In the genomic region with DNA sequence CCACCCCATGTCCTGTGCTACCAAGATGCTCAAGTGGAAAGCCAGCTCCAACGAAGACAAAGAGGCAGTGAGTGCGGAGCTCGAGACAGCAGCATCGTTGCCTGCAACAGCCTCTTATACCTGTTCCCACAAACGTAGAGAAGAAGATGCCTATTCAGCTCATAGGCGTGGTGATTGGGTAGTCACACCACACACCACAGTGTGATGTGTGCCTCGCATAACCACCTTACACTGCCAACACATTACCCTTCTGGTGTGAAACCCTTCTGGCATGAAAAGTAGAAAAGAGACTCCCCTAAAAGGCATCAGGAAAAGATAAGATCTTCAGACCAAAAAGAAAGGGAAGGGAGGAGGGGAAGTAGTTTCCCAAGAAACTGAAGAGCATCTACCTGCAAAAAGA, we compare ENCODE assay signal across 27 mouse cellular contexts. TPM values are rescaled to one million over a fixed set of nuclear protein-coding genes. Genes with fewer than 3 reads are reported as not detected.
A peak's percentile ranks its signal among the peaks of the same experiment; 100 is the strongest.
DNase-seq lines count a peak whose midpoint lies in the region; ATAC-seq and TF ChIP-seq lines count a peak whose summit lies in the region.
"Had no signal": no experiment of that assay in that cellular context is flagged by ENCODE, and none has a peak within 500 bp of the region (broad histone marks: within the 10 kb centered on the region; RNA-seq: fewer than 3 reads in every experiment).

No protein-coding gene starts in this region.

- no peaks in the 10 kb centered on the region for H3K36me3 ChIP-seq in midbrain, embryonic 11.5 days (ENCODE audit: control insufficient read depth, insufficient read depth, low read length)
- H3K36me3 ChIP-seq in midbrain, embryonic 15.5 days (replicated peaks) = no peaks in the 10 kb centered on the region
- H3K36me3 ChIP-seq: embryonic facial prominence, embryonic 10.5 days; embryonic facial prominence, embryonic 12.5 days; forebrain, embryonic 15.5 days; G1E had no signal

- no peak for DNase-seq in frontal cortex, postnatal 10 days (ENCODE audit: low spot score in 2 of 2)
- DNase-seq in layer of hippocampus, adult 2 months (ENCODE audit: low spot score in 2 of 2) = no peak
- no peak for DNase-seq in layer of hippocampus, postnatal 14 days (ENCODE audit: low spot score in 2 of 2)
- DNase-seq in midbrain, embryonic 11.5 days (ENCODE audit: low spot score, missing footprints) = peak; percentile 64
- DNase-seq: adrenal gland, adult 2 months; adrenal gland, postnatal 10 days; adrenal gland, postnatal 25 days; B cell, adult 2 months; cerebellum, adult 11-12 months; cerebellum, adult 2 months; cerebellum, adult 9-10 months; cerebellum, postnatal 25 days; forebrain, postnatal 0 days had no signal

- H3K4me3 ChIP-seq in layer of hippocampus, adult 2 months = no peak overlapping the region
- no peak overlapping the region for H3K4me3 ChIP-seq in midbrain, embryonic 11.5 days (ENCODE audit: low read depth, low read length)
- H3K4me3 ChIP-seq in midbrain, embryonic 15.5 days = no peak overlapping the region
- H3K4me3 ChIP-seq: embryonic facial prominence, embryonic 10.5 days; embryonic facial prominence, embryonic 12.5 days; forebrain, embryonic 13.5 days; forebrain, embryonic 15.5 days had no signal

- no peaks in the 10 kb centered on the region for H3K27me3 ChIP-seq in midbrain, embryonic 11.5 days (ENCODE audit: control insufficient read depth, insufficient read depth, low read length)
- no peaks in the 10 kb centered on the region for H3K27me3 ChIP-seq in midbrain, embryonic 15.5 days (replicated peaks)
- H3K27me3 ChIP-seq: CH12.LX; embryonic facial prominence, embryonic 12.5 days; forebrain, embryonic 13.5 days; forebrain, embryonic 15.5 days; Patski had no signal

- no peak overlapping the region for H3K4me2 ChIP-seq in midbrain, embryonic 11.5 days
- no peak overlapping the region for H3K4me2 ChIP-seq in midbrain, embryonic 15.5 days
- H3K4me2 ChIP-seq: embryonic facial prominence, embryonic 12.5 days; forebrain, embryonic 13.5 days; forebrain, embryonic 15.5 days had no signal

- WGBS in midbrain, embryonic 11.5 days = 88% methylated on average over 7 of the region's 7 CpGs
- WGBS in midbrain, embryonic 15.5 days = 88% methylated on average over 7 of the region's 7 CpGs

- H3K27ac ChIP-seq in layer of hippocampus, adult 2 months = 0 out of 2 replicates have a peak overlapping the region, but pooled peaks have one; percentile 20
- no peak overlapping the region for H3K27ac ChIP-seq in midbrain, embryonic 11.5 days (ENCODE audit: low read depth, low read length)
- no peak overlapping the region for H3K27ac ChIP-seq in midbrain, embryonic 15.5 days
- H3K27ac ChIP-seq: embryonic facial prominence, embryonic 10.5 days; embryonic facial prominence, embryonic 12.5 days; forebrain, embryonic 13.5 days; forebrain, embryonic 15.5 days had no signal

- no peak overlapping the region for H3K9ac ChIP-seq in midbrain, embryonic 11.5 days (ENCODE audit: low read length)
- H3K9ac ChIP-seq in midbrain, embryonic 15.5 days = no peak overlapping the region
- H3K9ac ChIP-seq: embryonic facial prominence, embryonic 12.5 days; forebrain, embryonic 13.5 days; forebrain, embryonic 15.5 days; forebrain, postnatal 0 days had no signal

- TF ChIP-seq CTCF in layer of hippocampus, adult 2 months (conservative IDR thresholded peaks at IDR 0.05) = no peak

- peak; percentile 41 for ATAC-seq in frontal cortex, adult (ENCODE audit: low TSS enrichment)
- no peak for ATAC-seq in midbrain, embryonic 11.5 days (ENCODE audit: low FRiP score)
- no peak for ATAC-seq in midbrain, embryonic 15.5 days (replicated peaks)
- ATAC-seq: activated CD4-positive, CD25-positive, alpha-beta regulatory T cell, adult 4 months; CD4-positive, CD25-positive, alpha-beta regulatory T cell, adult 4 months; forebrain, embryonic 13.5 days; forebrain, postnatal 0 days; Patski had no signal

- H3K4me1 ChIP-seq in midbrain, embryonic 11.5 days (ENCODE audit: control insufficient read depth, insufficient read depth, low read length) = no peaks in the 10 kb centered on the region
- no peaks in the 10 kb centered on the region for H3K4me1 ChIP-seq in midbrain, embryonic 15.5 days
- H3K4me1 ChIP-seq: embryonic facial prominence, embryonic 10.5 days; embryonic facial prominence, embryonic 12.5 days; forebrain, embryonic 13.5 days had no signal

- 0 out of 2 replicates have a peak, but pooled peaks cover 2% of the 10 kb centered on the region for H3K9me3 ChIP-seq in midbrain, embryonic 11.5 days (ENCODE audit: control insufficient read depth, low read length)
- H3K9me3 ChIP-seq in midbrain, embryonic 15.5 days = no peaks in the 10 kb centered on the region
- H3K9me3 ChIP-seq: embryonic facial prominence, embryonic 10.5 days; embryonic facial prominence, embryonic 12.5 days; forebrain, embryonic 15.5 days had no signal

RNA-seq across cellular contexts. Expression of a gene that starts 45.8 kb away (rescaled TPM):
- total RNA-seq in layer of hippocampus, adult 2 months (2021) = 1 to 10 TPM; 1.5 to 2.3 TPM
- 1 to 10 TPM in 1 of 2 experiments, under 1 TPM in 1; 0.99 to 1.7 TPM for total RNA-seq in layer of hippocampus, postnatal 14 days (2021)
- polyA plus RNA-seq in midbrain, embryonic 11.5 days (2014; fragmentation: Nextera tagmentation; extraction: Ambion mirVana) = not detected in 2 replicates
- not detected in 2 replicates for polyA plus RNA-seq in midbrain, embryonic 15.5 days (2015; fragmentation: Nextera tagmentation; extraction: Ambion mirVana)
- total RNA-seq: adrenal gland, adult 2 months; adrenal gland, postnatal 10 days; adrenal gland, postnatal 25 days; adrenal gland, postnatal 4 days; CH12.LX; forebrain, postnatal 0 days; G1E had no signal
- polyA plus RNA-seq: activated CD4-positive, CD25-positive, alpha-beta regulatory T cell, adult 4 months; adrenal gland, adult 2 months; CD4-positive, CD25-positive, alpha-beta regulatory T cell, adult 4 months; cerebellum, adult 2 months; embryonic facial prominence, embryonic 10.5 days; embryonic facial prominence, embryonic 12.5 days; embryonic facial prominence, embryonic 14.5 days; forebrain, embryonic 11.5 days; forebrain, embryonic 13.5 days; forebrain, embryonic 15.5 days; G1E; Patski had no signal
